Mouse (Mus musculus) urinary bladder, postnatal 36 days (tissue): ENCODE measurements at regions not wholly inside any gene's neighbourhood (a gene's known extent, or its start where the extent isn't known, plus 50 kb on each side); places are given as distances from the start of the nearest gene placed in this dataset.
"Not testable (repeated sequence)": the region's sequence is repeated elsewhere in the genome, so short reads cannot be mapped to it uniquely, and the experiment has no call there.

Experiments used
- DNase-seq, 2 experiments: peaks; one replicate each; pipeline ENCODE4 v3.0.0; 2022; ENCODE audit warnings: low spot score in 2 of 2, mixed read lengths in 1 of 2

DNA sequence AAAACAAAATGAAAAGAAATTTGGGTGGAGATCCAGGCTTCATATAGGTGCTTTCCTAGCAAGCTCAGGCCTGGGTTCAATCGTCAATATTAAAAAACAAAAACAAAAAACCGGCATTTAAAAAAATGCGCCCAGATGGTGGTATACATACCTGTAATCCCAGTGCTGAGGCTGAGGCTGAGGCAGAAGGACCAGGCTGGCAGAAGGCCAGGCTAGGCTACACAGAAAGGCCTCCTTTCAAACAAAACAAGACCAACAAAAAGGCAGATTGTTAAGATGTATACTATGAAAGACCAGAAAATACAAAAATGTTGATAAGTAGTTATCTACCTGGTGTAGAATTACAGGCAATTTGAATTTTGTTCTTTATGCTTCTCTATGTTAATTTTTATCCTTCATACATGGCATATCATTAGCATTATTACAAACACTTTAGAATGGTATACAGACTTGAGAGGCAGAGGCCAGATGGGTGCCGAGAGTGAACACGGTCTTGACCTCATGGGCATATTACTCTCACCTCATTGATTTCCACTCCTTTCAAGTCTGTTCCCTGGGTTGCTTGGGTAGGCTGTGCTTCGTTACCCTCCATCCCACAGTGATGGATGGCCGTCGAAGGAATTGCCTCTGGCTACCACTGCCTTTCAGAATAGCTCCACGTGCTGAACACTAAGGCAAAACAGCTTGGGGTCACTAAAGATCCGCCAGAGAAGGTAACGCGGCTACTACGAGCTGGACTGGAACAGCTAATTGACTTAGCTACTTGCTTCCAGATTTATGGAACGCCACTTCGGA lies 339.6 kb upstream of the Gm6657 start:
- DNase-seq: no peak

GRCm38 (mm10) chr12:77855796-77856195 lies 338.2 kb upstream of the Gm6657 start:
- DNase-seq: no peak

DNA sequence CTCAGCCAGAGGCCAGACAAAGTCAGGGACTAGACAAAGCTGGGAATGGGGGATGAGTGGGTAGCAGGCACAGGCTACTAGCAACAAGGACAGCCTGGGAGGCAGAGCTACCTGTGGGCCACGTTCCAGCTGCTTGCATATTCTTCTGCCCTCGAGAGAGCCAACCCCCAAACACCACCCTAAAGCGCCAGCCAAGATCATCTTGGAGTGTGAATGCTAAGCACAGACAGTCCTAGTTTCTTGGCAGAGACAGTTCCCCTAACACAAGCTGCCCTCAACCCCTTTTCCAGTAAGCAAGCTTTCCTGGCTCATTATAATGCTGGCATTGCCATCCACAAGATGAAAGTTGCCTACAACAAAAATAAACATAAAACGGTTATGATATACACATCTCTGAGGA lies 336.8 kb upstream of the Gm6657 start:
- no peak for DNase-seq

GRCm38 (mm10) chr12:77860769-77861557 lies 333.1 kb upstream of the Gm6657 start:
- no peak for DNase-seq

DNA sequence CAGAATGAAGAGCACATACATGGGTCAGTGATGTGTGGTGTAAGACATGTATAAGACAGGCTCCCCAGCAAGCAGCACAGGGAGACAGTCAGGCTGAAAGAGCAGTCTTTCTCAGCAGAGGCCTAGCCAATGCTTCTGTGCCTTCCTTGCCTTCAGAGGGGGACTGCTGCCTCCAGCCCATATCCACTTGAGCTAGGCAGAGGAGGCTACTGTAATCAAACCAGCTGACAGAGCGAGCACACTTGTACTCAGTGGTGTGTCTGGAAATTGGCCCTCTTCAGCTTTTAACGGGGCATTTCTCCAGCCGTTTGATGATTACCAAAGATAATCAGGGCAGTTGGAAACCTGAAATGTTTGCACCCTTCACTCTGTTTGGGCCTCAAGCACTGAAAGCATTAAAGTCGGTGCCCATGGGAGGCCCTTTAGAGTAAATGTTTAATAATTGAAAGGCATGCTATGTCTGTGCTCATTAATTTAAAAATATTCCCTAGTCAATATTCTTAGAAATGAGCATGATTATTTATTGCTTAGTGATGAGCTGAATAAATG lies 326.0 kb upstream of the Gm6657 start:
- DNase-seq: no peak

GRCm38 (mm10) chr12:77869296-77869695 lies 324.7 kb upstream of the Gm6657 start:
- no peak for DNase-seq

DNA sequence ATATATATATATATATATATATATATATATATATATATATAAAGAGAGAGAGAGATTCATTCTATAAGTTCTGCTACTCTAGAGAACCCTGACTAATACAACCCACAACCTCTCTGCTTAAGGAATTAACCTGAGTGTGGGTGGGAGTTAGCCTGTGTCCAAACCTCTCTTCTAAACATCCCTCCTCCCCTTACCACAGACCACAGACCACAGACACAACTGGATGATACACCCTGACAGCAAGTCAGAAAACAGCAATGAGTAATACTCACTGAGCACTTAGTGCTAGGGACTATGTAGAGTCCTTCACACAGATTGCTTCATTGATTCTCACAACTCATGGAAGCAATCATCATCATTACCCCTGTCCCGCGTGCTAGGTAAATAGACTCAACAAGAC lies 306.7 kb upstream of the Gm6657 start:
- DNase-seq: no peak

DNA sequence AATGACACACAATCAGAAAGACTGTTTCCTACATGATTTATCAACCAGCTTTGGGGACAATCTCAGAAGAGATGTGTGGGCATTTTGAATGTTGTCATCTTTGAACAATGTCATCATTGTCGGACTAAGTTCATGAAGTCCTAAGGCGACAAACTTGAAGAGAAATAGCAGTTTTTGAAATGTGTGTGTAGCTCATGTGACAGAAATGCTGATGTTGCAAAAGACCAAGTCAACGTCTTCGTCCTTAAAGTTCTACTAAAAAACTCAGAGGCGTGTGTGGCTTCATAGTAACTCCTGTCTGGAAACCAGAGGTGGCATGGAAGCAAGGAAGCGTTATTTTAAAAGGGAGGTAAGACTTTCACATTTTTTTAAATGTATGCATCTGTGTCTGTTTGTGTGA lies 302.6 kb upstream of the Gm6657 start:
- no peak for DNase-seq

DNA sequence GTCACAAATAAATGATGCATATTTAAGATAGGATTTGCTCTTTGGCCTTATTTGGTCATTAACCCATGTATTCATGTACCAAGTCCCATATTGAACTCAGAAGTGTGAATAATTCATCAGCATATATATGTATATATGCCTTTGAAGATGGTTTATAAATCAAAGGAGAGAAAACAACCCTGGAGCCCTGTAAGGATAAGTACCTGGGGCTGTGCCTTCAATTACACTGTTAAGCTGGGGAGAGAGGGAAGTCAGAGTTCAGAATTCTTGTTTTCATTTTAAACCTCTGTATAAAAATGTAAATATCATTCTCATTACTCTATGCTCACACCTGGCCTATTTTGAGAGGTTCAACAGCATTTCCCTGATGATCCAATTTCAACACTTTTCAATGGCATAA lies 299.8 kb upstream of the Gm6657 start:
- DNase-seq: no peak

GRCm38 (mm10) chr12:77895508-77895907 lies 298.5 kb upstream of the Gm6657 start:
- DNase-seq: no peak

GRCm38 (mm10) chr12:77898974-77899373 lies 295.1 kb upstream of the Gm6657 start:
- not testable (repeated sequence) for DNase-seq

DNA sequence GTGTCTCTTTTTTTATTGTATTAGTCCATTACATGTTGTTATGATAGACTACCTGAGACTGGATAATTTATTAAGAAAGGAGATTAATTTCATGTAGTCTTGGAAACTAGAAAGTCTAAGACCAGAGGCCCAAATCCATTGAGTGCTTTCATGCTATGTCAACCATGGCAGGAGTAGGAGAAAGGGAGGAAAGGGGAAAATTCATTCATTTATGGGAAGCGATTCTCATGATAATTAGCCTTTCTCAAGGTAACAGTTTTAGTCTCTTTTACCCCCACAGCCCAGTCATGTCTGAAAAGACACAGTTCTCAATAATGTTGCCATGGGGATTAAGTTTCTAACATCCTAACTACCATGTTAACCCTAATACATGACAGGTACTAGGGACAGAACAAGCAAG lies 292.8 kb upstream of the Gm6657 start:
- DNase-seq: no peak

- DNase-seq: no peak
Measured at GRCm38 (mm10) chr12:77912863-77913554, 281.0 kb upstream of the Gm6657 start.

DNA sequence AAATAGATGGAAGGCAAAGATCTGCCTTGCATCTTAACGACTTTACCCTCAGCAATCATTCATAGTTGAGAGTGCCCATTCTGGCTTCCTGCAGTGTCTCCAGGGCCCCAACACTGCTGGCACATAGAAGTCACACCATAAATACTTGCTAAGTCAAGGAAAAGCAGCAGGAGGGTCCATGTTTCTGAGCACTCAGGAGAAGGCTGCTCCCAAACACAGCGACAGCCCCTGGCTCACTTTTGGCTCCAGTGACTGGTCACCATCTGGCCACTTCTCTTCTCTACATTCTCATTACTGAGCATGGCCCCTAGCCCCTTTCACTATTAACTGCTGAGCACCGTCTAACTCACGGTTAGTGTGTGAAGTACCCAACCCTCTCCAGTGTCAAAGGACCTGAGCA lies 265.3 kb upstream of the Gm6657 start:
- DNase-seq: no peak

- no peak for DNase-seq
Measured at GRCm38 (mm10) chr12:77929571-77929970, 264.5 kb upstream of the Gm6657 start.

DNA sequence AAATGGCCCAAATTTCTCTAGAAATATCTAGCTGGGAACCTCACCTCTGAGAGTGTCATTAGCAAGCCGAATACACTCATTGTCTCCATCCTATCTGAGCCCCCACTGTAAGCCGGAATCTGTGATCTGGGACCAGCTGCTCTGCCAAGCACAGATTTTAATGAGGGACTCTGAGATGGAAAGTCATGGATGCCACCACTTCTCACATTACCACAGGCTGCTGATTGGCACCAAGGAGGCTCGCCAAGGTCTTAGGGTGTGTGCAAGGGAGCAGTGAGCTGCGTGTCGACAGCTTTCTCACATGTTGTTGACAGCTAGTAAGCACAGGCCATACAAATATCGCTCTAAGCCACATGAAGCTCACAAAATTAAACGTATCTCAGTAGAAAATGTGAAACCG lies 250.1 kb upstream of the Gm6657 start:
- no peak for DNase-seq

DNA sequence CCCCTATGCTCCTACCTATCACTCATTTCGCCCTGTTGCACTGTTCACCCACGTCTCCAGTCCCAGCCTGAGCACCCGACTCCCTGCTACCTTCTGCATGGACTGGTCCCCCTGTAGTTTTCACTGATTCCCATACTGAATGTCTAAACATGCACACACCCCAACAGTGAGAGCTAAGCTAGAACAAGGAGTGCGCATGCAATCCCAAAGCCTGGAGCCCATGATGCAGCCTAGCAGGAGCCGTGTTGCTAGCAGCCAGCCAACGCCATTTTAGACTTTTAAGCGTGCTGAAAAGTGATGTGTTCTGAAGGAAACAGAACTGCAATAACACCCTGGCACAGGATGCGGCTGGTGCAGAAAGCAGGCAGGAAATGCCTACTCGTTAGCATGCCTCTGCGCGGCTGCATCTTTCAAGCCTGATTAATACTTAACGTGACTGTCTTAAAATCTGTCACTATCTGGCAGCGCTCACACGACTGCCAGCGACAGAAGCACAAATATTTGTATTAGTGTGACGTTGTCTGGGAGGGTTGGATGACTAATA lies 244.5 kb upstream of the Gm6657 start:
- peak; percentile 15 to 16 for DNase-seq

- no peak for DNase-seq
Measured at GRCm38 (mm10) chr12:77952492-77952891, 241.6 kb upstream of the Gm6657 start.

DNA sequence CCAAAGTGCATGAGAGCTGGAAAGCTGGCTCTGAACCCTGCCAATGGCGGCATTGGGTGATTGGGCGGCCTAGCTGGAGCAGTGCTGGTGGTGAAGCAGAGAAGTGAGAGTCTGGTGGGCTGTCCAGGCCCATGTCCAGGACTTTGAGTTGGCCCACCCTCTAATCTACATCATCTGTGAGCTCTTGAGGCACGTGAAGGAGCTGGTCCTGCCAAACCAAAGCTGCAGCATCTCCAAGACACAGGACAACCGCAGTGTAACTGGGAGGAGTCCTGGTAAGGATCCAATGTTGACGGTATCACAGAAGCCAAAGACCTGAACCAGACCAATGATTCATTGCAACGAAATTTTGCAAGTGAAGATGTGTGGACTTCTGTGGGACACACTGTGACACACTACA lies 231.4 kb upstream of the Gm6657 start:
- DNase-seq: no peak

- no peak for DNase-seq
Measured at GRCm38 (mm10) chr12:77968543-77968942, 225.5 kb upstream of the Gm6657 start.

DNA sequence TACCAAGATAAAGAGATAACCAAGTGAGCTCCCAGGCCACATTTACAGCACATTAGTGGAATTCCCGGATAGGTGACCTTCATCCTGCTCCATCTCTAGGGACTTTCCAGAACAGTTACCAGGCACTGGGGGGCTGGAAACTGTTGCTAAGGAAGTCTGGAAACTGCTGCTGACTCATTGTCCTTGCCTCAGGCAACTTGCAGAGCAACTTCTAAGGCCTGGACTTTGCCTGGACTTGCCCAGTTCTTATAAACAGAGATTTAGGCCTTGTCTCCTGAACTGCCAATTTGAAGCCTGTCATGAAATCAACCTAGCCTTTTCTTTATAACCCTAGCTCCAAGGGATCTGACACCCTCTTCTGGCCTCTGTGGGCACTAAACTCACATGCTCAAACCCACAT lies 224.0 kb upstream of the Gm6657 start:
- DNase-seq: peak in 1 of 2 experiments; percentile 8

DNA sequence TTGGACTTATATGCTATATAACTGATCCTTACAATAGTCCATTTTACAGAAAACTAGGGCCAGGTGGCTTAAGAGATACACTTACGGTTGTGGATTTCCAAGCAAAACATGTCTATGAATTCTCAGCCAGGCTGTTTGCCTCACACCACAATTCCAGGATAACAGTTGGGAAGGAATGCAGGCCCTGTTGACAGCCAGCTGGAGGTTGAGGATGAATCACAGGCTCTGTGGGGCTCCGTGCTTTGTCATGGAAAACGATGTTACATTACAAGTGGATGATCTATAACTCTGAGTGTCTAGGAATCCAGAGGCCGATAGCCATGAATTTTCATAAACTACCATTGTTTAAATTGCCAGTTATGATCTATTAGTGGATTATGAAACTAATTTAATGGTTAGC lies 221.9 kb upstream of the Gm6657 start:
- no peak for DNase-seq
